29 mouse cellular contexts compared by ENCODE assay signal in genomic region chrX:73854326-73855086, GRCm38 (mm10). TPM values are rescaled to one million over a fixed set of nuclear protein-coding genes. Genes with fewer than 3 reads are reported as not detected.
DNase-seq lines count a peak whose midpoint lies in the region; ATAC-seq lines count a peak whose summit lies in the region.
"Had no signal": no experiment of that assay in that cellular context is flagged by ENCODE, and none has a peak within 500 bp of the region (broad histone marks: within the 10 kb centered on the region; RNA-seq: fewer than 3 reads in every experiment).

No protein-coding gene starts in this region.

- no peaks in the 10 kb centered on the region for H3K27me3 ChIP-seq in forebrain, embryonic 15.5 days
- H3K27me3 ChIP-seq in forebrain, embryonic 14.5 days (replicated peaks; ENCODE audit: control insufficient read depth, insufficient read depth, low read length): no peaks in the 10 kb centered on the region
- H3K27me3 ChIP-seq: hindbrain, embryonic 13.5 days; midbrain, embryonic 12.5 days; neural tube, embryonic 13.5 days had no signal

- H3K9me3 ChIP-seq in forebrain, embryonic 15.5 days: no peaks in the 10 kb centered on the region
- no peaks in the 10 kb centered on the region for H3K9me3 ChIP-seq in forebrain, embryonic 14.5 days (replicated peaks; ENCODE audit: control insufficient read depth, low read length)
- H3K9me3 ChIP-seq: forebrain, embryonic 10.5 days; heart, embryonic 13.5 days; hindbrain, embryonic 13.5 days; midbrain, embryonic 12.5 days; neural tube, embryonic 13.5 days had no signal

- H3K9ac ChIP-seq in forebrain, embryonic 15.5 days (replicated peaks): no peak overlapping the region
- no peak overlapping the region for H3K9ac ChIP-seq in forebrain, embryonic 14.5 days (ENCODE audit: low read length)
- H3K9ac ChIP-seq: heart, embryonic 13.5 days; hindbrain, embryonic 13.5 days; liver, postnatal 0 days; midbrain, embryonic 12.5 days; neural tube, embryonic 13.5 days had no signal

- H3K4me3 ChIP-seq in forebrain, embryonic 15.5 days: no peak overlapping the region
- no peak overlapping the region for H3K4me3 ChIP-seq in forebrain, embryonic 14.5 days (ENCODE audit: low read depth, low read length)
- H3K4me3 ChIP-seq: forebrain, embryonic 10.5 days; heart, embryonic 13.5 days; hindbrain, embryonic 13.5 days; midbrain, embryonic 12.5 days; neural tube, embryonic 13.5 days had no signal

- H3K36me3 ChIP-seq in forebrain, embryonic 15.5 days: peaks cover 13% of the 10 kb centered on the region
- peaks cover 5% of the 10 kb centered on the region; the same call in 1 of the 2 replicates for H3K36me3 ChIP-seq in forebrain, embryonic 14.5 days (ENCODE audit: control insufficient read depth, insufficient read depth, low read length)
- H3K36me3 ChIP-seq: forebrain, embryonic 10.5 days; heart, embryonic 13.5 days; midbrain, embryonic 12.5 days had no signal

- H3K4me1 ChIP-seq in forebrain, embryonic 15.5 days: no peaks in the 10 kb centered on the region
- H3K4me1 ChIP-seq in forebrain, embryonic 14.5 days (ENCODE audit: control insufficient read depth, insufficient read depth, low read length): no peaks in the 10 kb centered on the region
- H3K4me1 ChIP-seq: forebrain, embryonic 10.5 days; heart, embryonic 13.5 days; hindbrain, embryonic 13.5 days; midbrain, embryonic 12.5 days; neural tube, embryonic 13.5 days had no signal

- H3K4me2 ChIP-seq in forebrain, embryonic 15.5 days (replicated peaks): no peak overlapping the region
- no peak overlapping the region for H3K4me2 ChIP-seq in forebrain, embryonic 14.5 days (ENCODE audit: low read length)
- H3K4me2 ChIP-seq: heart, embryonic 13.5 days; hindbrain, embryonic 13.5 days; liver, embryonic 11.5 days; midbrain, embryonic 12.5 days; neural tube, embryonic 13.5 days had no signal

- DNase-seq in forebrain, embryonic 14.5 days (ENCODE audit: low spot score): no peak
- DNase-seq in left cerebral cortex, postnatal 4 days: peak; percentile 23
- DNase-seq in left cerebral cortex, postnatal 14 days (ENCODE audit: low spot score in 2 of 2): no peak
- peak; percentile 78 for DNase-seq in cerebellum, adult 9-10 months
- DNase-seq in gastrocnemius, postnatal 14 days: no peak
- DNase-seq in layer of hippocampus, adult 9-10 months (ENCODE audit: low spot score): no peak
- DNase-seq in liver: no peak
- DNase-seq: adrenal gland, postnatal 25 days; gastrocnemius, postnatal 10 days; kidney, adult 2 months; liver, postnatal 0 days; lung, postnatal 14 days; retina, postnatal 1 day had no signal

- H3K27ac ChIP-seq in forebrain, embryonic 15.5 days (replicated peaks): 0 out of 2 replicates have a peak overlapping the region, but pooled peaks have one; percentile 23
- H3K27ac ChIP-seq in forebrain, embryonic 14.5 days (ENCODE audit: low read depth, low read length): no peak overlapping the region
- H3K27ac ChIP-seq: forebrain, embryonic 10.5 days; heart, embryonic 13.5 days; hindbrain, embryonic 13.5 days; kidney, postnatal 0 days; midbrain, embryonic 12.5 days; neural tube, embryonic 13.5 days had no signal

- intact Hi-C loops in left cerebral cortex, postnatal 4 days (cut with DNase I): no loop called here
- intact Hi-C loops in left cerebral cortex, postnatal 14 days (cut with DNase I): no loop called here
- intact Hi-C loops in gastrocnemius, postnatal 14 days (cut with DNase I; ENCODE audit: low total_unique reads): no loop called here

- no peak for ATAC-seq in forebrain, embryonic 15.5 days (replicated peaks)
- ATAC-seq in forebrain, embryonic 14.5 days: no peak
- ATAC-seq: CD4-positive, CD25-positive, alpha-beta regulatory T cell, adult 4 months; liver, postnatal 0 days had no signal

- 80% methylated on average over 9 of the region's 9 CpGs for WGBS in forebrain, embryonic 15.5 days
- 75% methylated on average over 9 of the region's 9 CpGs for WGBS in forebrain, embryonic 14.5 days

RNA-seq across cellular contexts. Expression of gene Pdzd4, which starts 29.7 kb away (rescaled TPM):
- 3.9 and 4.0 TPM in 2 replicates for polyA plus RNA-seq in forebrain, embryonic 15.5 days (2015; fragmentation: Nextera tagmentation; extraction: Ambion mirVana)
- 5.4 and 8.0 TPM in 2 replicates for polyA plus RNA-seq in forebrain, embryonic 14.5 days (2014; fragmentation: Nextera tagmentation; extraction: Ambion mirVana)
- total RNA-seq in left cerebral cortex, postnatal 4 days (2021): 100 to 1,000 TPM; 174 to 186 TPM
- 100 to 1,000 TPM; 113 to 120 TPM for total RNA-seq in left cerebral cortex, postnatal 14 days (2021)
- 1 to 10 TPM; 1.7 to 2.2 TPM for total RNA-seq in gastrocnemius, postnatal 14 days (2021)

RNA-seq across cellular contexts. Expression of gene Avpr2, which starts 37.4 kb away (rescaled TPM):
- polyA plus RNA-seq in forebrain, embryonic 15.5 days (2015; fragmentation: Nextera tagmentation; extraction: Ambion mirVana): 0.23 TPM in 1 of 2 replicates, not detected in the other
- 0.26 TPM in 1 of 2 replicates, not detected in the other for polyA plus RNA-seq in forebrain, embryonic 14.5 days (2014; fragmentation: Nextera tagmentation; extraction: Ambion mirVana)
- not detected for total RNA-seq in left cerebral cortex, postnatal 4 days (2021)
- total RNA-seq in left cerebral cortex, postnatal 14 days (2021): not detected
- not detected for total RNA-seq in gastrocnemius, postnatal 14 days (2021)
- total RNA-seq: adrenal gland, postnatal 25 days; gastrocnemius, postnatal 10 days; heart, adult 18-20 months; heart, postnatal 25 days; layer of hippocampus, postnatal 10 days; left cerebral cortex, adult 8-10 months had no signal
- polyA plus RNA-seq: cortical plate, adult 2 months; forebrain, embryonic 10.5 days; heart, embryonic 13.5 days; testis, adult 2 months; urinary bladder, adult 2 months had no signal

RNA-seq across cellular contexts. Expression of gene L1cam, which starts 41.4 kb away (rescaled TPM):
- 66.5 and 78.2 TPM in 2 replicates for polyA plus RNA-seq in forebrain, embryonic 15.5 days (2015; fragmentation: Nextera tagmentation; extraction: Ambion mirVana)
- 53.6 and 77.2 TPM in 2 replicates for polyA plus RNA-seq in forebrain, embryonic 14.5 days (2014; fragmentation: Nextera tagmentation; extraction: Ambion mirVana)
- 100 to 1,000 TPM; 518 to 579 TPM for total RNA-seq in left cerebral cortex, postnatal 4 days (2021)
- total RNA-seq in left cerebral cortex, postnatal 14 days (2021): 100 to 1,000 TPM; 240 to 245 TPM
- 1 to 10 TPM; 1.4 to 1.5 TPM for total RNA-seq in gastrocnemius, postnatal 14 days (2021)

Comparison
In these comparisons a context has a peak if more than half of its experiments do, and no peak if none do; other contexts are left out.
1. DNase-seq: peak in left cerebral cortex, postnatal 4 days (single experiment) and cerebellum, adult 9-10 months (single experiment); none in forebrain, embryonic 14.5 days (single experiment), left cerebral cortex, postnatal 14 days (0 of 2), gastrocnemius, postnatal 14 days (single experiment), layer of hippocampus, adult 9-10 months (single experiment) and liver (single experiment).
2. RNA of gene Pdzd4, which starts 29.7 kb away (total RNA-seq): 174 to 186 TPM in left cerebral cortex, postnatal 4 days and 113 to 120 TPM in left cerebral cortex, postnatal 14 days; 1.7 to 2.2 TPM in gastrocnemius, postnatal 14 days; every median in the first group is over 10 times any median in the second.
3. RNA of gene L1cam, which starts 41.4 kb away (total RNA-seq): 518 to 579 TPM in left cerebral cortex, postnatal 4 days and 240 to 245 TPM in left cerebral cortex, postnatal 14 days; 1.4 to 1.5 TPM in gastrocnemius, postnatal 14 days; every median in the first group is over 10 times any median in the second.